Mouse (Mus musculus) heart, embryonic 15.5 days (tissue): Measurements from ENCODE around the gene Pheta2. TPM values are rescaled to one million over a fixed set of nuclear protein-coding genes. Genes with fewer than 3 reads are reported as not detected.

Experiments used
- ATAC-seq: fragments of 200-750 bp; cut with Nextera tagmentation; replicated peaks from 2 replicates; pipeline ENCODE4 v1.8.0; 2017; ENCODE audit warnings: low read depth, moderate TSS enrichment; ENCODE audit not compliant: insufficient number of reproducible peaks, insufficient read depth, low FRiP score
- H3K27ac ChIP-seq: fragments of 300-500 bp; sonication (generic); 2 replicates; pipeline ENCODE4 v1.5.1; 2015; ENCODE audit warnings: mild to moderate bottlenecking, inconsistent platforms
- H3K27me3 ChIP-seq: fragments of 300-500 bp; sonication (generic); 2 replicates; pipeline ENCODE4 v1.6.1; 2015; ENCODE audit warnings: inconsistent platforms
- H3K36me3 ChIP-seq: fragments of 300-500 bp; sonication (generic); 2 replicates; pipeline ENCODE4 v1.6.1; 2015; ENCODE audit warnings: mild to moderate bottlenecking, inconsistent platforms
- H3K4me1 ChIP-seq: fragments of 300-500 bp; sonication (generic); replicated peaks from 2 replicates; pipeline ENCODE4 v1.6.1; 2015; ENCODE audit warnings: inconsistent platforms
- H3K4me2 ChIP-seq: fragments of 300-500 bp; sonication (generic); 2 replicates; pipeline ENCODE4 v1.6.1; 2015; ENCODE audit warnings: inconsistent platforms, mild to moderate bottlenecking, moderate library complexity
- H3K4me3 ChIP-seq: fragments of 300-500 bp; sonication (generic); 2 replicates; pipeline ENCODE4 v1.5.1; 2015; ENCODE audit warnings: mild to moderate bottlenecking, inconsistent platforms
- H3K9ac ChIP-seq: fragments of 300-500 bp; sonication (generic); 2 replicates; pipeline ENCODE4 v1.6.1; 2015; ENCODE audit warnings: mild to moderate bottlenecking, inconsistent platforms
- H3K9me3 ChIP-seq: fragments of 300-500 bp; sonication (generic); replicated peaks from 2 replicates; pipeline ENCODE4 v1.6.1; 2016; ENCODE audit warnings: inconsistent platforms
- WGBS: fragments of 180-500 bp; shearing (Covaris S2); methylation state at CpG from one replicate; pipeline ENCODE4 v1.1.7; 2015; ENCODE audit warnings: mixed read lengths; 5-methylcytosine and 5-hydroxymethylcytosine counted together
- polyA plus RNA-seq: library from polyadenylated mRNA; unstranded; fragments of >200 nt; fragmentation: Nextera tagmentation; extraction: Ambion mirVana; gene quantifications from 2 replicates; pipeline ENCODE4 v1.2.1, GENCODE M21; 2015

Gene Pheta2
- polyA plus RNA-seq, 1 experiment from 2014 or later: 6.3 TPM

GRCm38 (mm10) chr15:82343368-82344287, 4.9 kb downstream of the Pheta2 start:
- H3K4me2 ChIP-seq: no peak overlapping the region
- peaks cover 36% of the 10 kb centered on the region for H3K4me1 ChIP-seq
- no peaks in the 10 kb centered on the region for H3K27me3 ChIP-seq
- peaks cover 10% of the 10 kb centered on the region for H3K36me3 ChIP-seq
- WGBS: 87% methylated on average over 27 of the region's 27 CpGs
- no peak overlapping the region for H3K27ac ChIP-seq
- no peak overlapping the region for H3K4me3 ChIP-seq
- H3K9me3 ChIP-seq: no peaks in the 10 kb centered on the region
- H3K9ac ChIP-seq: no peak overlapping the region
- no peak for ATAC-seq

GRCm38 (mm10) chr15:82344971-82345370, 6.2 kb downstream of the Pheta2 start:
- Histone ChIP-seq H3K9ac (no peak overlapping the region), H3K36me3 (peaks cover 23% of the 10 kb centered on the region), H3K4me2 (no peak overlapping the region), H3K4me3 (no peak overlapping the region), H3K9me3 (no peaks in the 10 kb centered on the region), H3K27me3 (no peaks in the 10 kb centered on the region), H3K27ac (0 out of 2 replicates have a peak overlapping the region, but pooled peaks have one; percentile 17), H3K4me1 (peaks cover 32% of the 10 kb centered on the region)
- 83% methylated on average over 6 of the region's 6 CpGs for WGBS
- ATAC-seq: no peak

GRCm38 (mm10) chr15:82345820-82346470, 7.2 kb downstream of the Pheta2 start:
- WGBS: under 1% methylated on average over 51 of the region's 51 CpGs
- H3K4me2 ChIP-seq: peak overlapping the region; percentile 73
- H3K4me3 ChIP-seq: peak overlapping the region; percentile 75

GRCm38 (mm10) chr15:82346580-82347302, 8.0 kb downstream of the Pheta2 start:
- H3K9me3 ChIP-seq: no peaks in the 10 kb centered on the region

More at GRCm38 (mm10) chr15:82345820-82346470, 7.2 kb downstream of the Pheta2 start:
- H3K27me3 ChIP-seq: no peaks in the 10 kb centered on the region
- H3K9ac ChIP-seq: peak overlapping the region; percentile 80
- ATAC-seq: peak; percentile 96
- H3K36me3 ChIP-seq: peaks cover 33% of the 10 kb centered on the region
- no peaks in the 10 kb centered on the region for H3K9me3 ChIP-seq
- peak overlapping the region; percentile 90 for H3K27ac ChIP-seq
- H3K4me1 ChIP-seq: peaks cover 26% of the 10 kb centered on the region

GRCm38 (mm10) chr15:82347303-82347676, 8.5 kb downstream of the Pheta2 start:
- H3K27ac ChIP-seq: peak overlapping the region; percentile 90
- H3K4me3 ChIP-seq: peak overlapping the region; percentile 75
- WGBS: 72% methylated on average over 4 of the region's 4 CpGs

More at GRCm38 (mm10) chr15:82346580-82347302, 8.0 kb downstream of the Pheta2 start:
- 43% methylated on average over 14 of the region's 14 CpGs for WGBS
- Histone ChIP-seq H3K4me2 (peak overlapping the region; percentile 73), H3K9ac (peak overlapping the region; percentile 39), H3K4me3 (peak overlapping the region; percentile 75), H3K27ac (peak overlapping the region; percentile 90), H3K36me3 (peaks cover 35% of the 10 kb centered on the region), H3K27me3 (no peaks in the 10 kb centered on the region), H3K4me1 (peaks cover 22% of the 10 kb centered on the region)
- ATAC-seq: no peak

GRCm38 (mm10) chr15:82347852-82348251, 9.1 kb downstream of the Pheta2 start:
- Histone ChIP-seq H3K27me3 (no peaks in the 10 kb centered on the region), H3K4me3 (no peak overlapping the region), H3K4me1 (peaks cover 27% of the 10 kb centered on the region), H3K36me3 (peaks cover 35% of the 10 kb centered on the region), H3K9me3 (no peaks in the 10 kb centered on the region), H3K4me2 (peak overlapping the region; percentile 73; the same call in 1 of the 2 replicates), H3K27ac (no peak overlapping the region), H3K9ac (no peak overlapping the region)
- 92% methylated on average over 12 of the region's 12 CpGs for WGBS
- no peak for ATAC-seq

More at GRCm38 (mm10) chr15:82347303-82347676, 8.5 kb downstream of the Pheta2 start:
- no peaks in the 10 kb centered on the region for H3K27me3 ChIP-seq
- peaks cover 35% of the 10 kb centered on the region for H3K36me3 ChIP-seq
- peak overlapping the region; percentile 39 for H3K9ac ChIP-seq
- no peak for ATAC-seq
- peak overlapping the region; percentile 73 for H3K4me2 ChIP-seq
- peaks cover 23% of the 10 kb centered on the region for H3K4me1 ChIP-seq
- no peaks in the 10 kb centered on the region for H3K9me3 ChIP-seq

GRCm38 (mm10) chr15:82348258-82348998, 9.7 kb downstream of the Pheta2 start:
- 84% methylated on average over 8 of the region's 8 CpGs for whole genome bisulfite sequencing
- Histone ChIP-seq H3K4me2 (no peak overlapping the region), H3K27ac (no peak overlapping the region), H3K36me3 (peaks cover 35% of the 10 kb centered on the region), H3K9ac (no peak overlapping the region), H3K4me3 (no peak overlapping the region), H3K9me3 (no peaks in the 10 kb centered on the region), H3K27me3 (no peaks in the 10 kb centered on the region), H3K4me1 (peaks cover 33% of the 10 kb centered on the region)
- ATAC-seq: no peak

- 91% methylated on average over 2 of the region's 2 CpGs for WGBS
- H3K27ac ChIP-seq: no peak overlapping the region
- H3K27me3 ChIP-seq: no peaks in the 10 kb centered on the region
- H3K36me3 ChIP-seq: peaks cover 35% of the 10 kb centered on the region
- H3K9me3 ChIP-seq: no peaks in the 10 kb centered on the region
- H3K4me1 ChIP-seq: peaks cover 34% of the 10 kb centered on the region
- no peak for ATAC-seq
- no peak overlapping the region for H3K4me2 ChIP-seq
- no peak overlapping the region for H3K4me3 ChIP-seq
- no peak overlapping the region for H3K9ac ChIP-seq
Observed at GRCm38 (mm10) chr15:82348999-82349341, 10.2 kb downstream of the Pheta2 start.

- no peak overlapping the region for H3K4me3 ChIP-seq
- H3K36me3 ChIP-seq: peaks cover 35% of the 10 kb centered on the region
- peaks cover 37% of the 10 kb centered on the region for H3K4me1 ChIP-seq
- no peak overlapping the region for H3K4me2 ChIP-seq
- no peak overlapping the region for H3K27ac ChIP-seq
- ATAC-seq: no peak
- H3K9ac ChIP-seq: no peak overlapping the region
- no peaks in the 10 kb centered on the region for H3K9me3 ChIP-seq
- no peaks in the 10 kb centered on the region for H3K27me3 ChIP-seq
- WGBS: 80% methylated on average over 4 of the region's 4 CpGs
Observed at GRCm38 (mm10) chr15:82350349-82350748, 11.6 kb downstream of the Pheta2 start.

- no peak overlapping the region for H3K4me3 ChIP-seq
- H3K27me3 ChIP-seq: no peaks in the 10 kb centered on the region
- H3K27ac ChIP-seq: no peak overlapping the region
- no peak overlapping the region for H3K4me2 ChIP-seq
- H3K9ac ChIP-seq: no peak overlapping the region
- no peaks in the 10 kb centered on the region for H3K9me3 ChIP-seq
- 53% methylated on average over 3 of the region's 3 CpGs for WGBS
- peaks cover 37% of the 10 kb centered on the region for H3K4me1 ChIP-seq
- ATAC-seq: no peak
- H3K36me3 ChIP-seq: peaks cover 35% of the 10 kb centered on the region
Observed at GRCm38 (mm10) chr15:82351480-82351879, 12.7 kb downstream of the Pheta2 start.
